Comparison of ENCODE assay signal across 8 mouse cellular contexts in the genomic region with DNA sequence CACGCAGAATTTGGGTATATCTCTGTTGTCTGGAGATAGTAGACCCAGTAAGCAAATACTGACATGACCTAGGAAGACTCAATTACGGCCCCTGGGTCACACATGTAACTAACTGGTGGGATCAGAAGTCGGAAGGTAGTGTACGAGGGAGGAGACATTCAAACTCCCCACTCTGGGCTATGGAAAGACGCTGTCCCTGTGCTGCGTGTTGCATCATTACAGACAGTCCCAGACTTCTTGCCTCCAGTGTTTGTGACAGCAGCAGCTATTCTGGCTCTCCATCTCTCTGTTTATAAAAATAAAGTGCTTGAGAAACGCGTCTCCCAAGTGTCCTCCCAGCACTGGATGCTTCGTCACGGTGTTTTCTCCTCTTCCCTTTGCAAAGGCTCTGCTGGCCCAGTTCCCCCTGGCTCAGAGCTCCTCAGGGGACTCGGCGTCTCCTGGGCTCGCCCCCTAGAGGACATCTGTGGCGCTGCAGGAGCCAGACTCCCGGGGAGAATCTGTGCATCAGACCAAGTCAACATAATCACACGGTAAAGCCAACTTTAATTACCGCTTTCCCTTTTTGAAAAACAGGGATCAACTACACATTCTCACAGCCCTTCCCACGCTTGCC. TPM values are rescaled to one million over a fixed set of nuclear protein-coding genes. Genes with fewer than 3 reads are reported as not detected.
DNase-seq lines count a peak whose midpoint lies in the region; ATAC-seq lines count a peak whose summit lies in the region.

No protein-coding gene starts in this region.

- intact Hi-C loops in left cerebral cortex, postnatal 25 days (cut with DNase I): loop anchor here (5.0 kb wide), 1 partner anchor 99 kb away; a partner anchor contains a TSS

- WGBS in intestine, embryonic 15.5 days: 16% methylated on average over 18 of the region's 18 CpGs
- 20% methylated on average over 18 of the region's 18 CpGs for WGBS in midbrain, embryonic 10.5 days

- peak; percentile 87 for DNase-seq in embryo, embryonic 10 days (ENCODE audit: low spot score)
- peak; percentile 88 for DNase-seq in gastrocnemius, postnatal 25 days
- peak; percentile 86 to 92 for DNase-seq in left cerebral cortex, postnatal 25 days (ENCODE audit: low spot score in 2 of 2)
- DNase-seq in midbrain, embryonic 10.5 days (ENCODE audit: low spot score): peak; percentile 85
- DNase-seq in right cerebral cortex, postnatal 36 days (ENCODE audit: low spot score in 2 of 2): peak; percentile 71 to 76
- DNase-seq in urinary bladder, postnatal 4 days (ENCODE audit: low spot score in 2 of 2): peak; percentile 81 to 93

- H3K9me3 ChIP-seq in intestine, embryonic 15.5 days: no peaks in the 10 kb centered on the region
- no peaks in the 10 kb centered on the region for H3K9me3 ChIP-seq in midbrain, embryonic 10.5 days (replicated peaks)

- peak; percentile 56 for ATAC-seq in activated CD4-positive, CD25-positive, alpha-beta regulatory T cell, adult 4 months
- peak; percentile 70 for ATAC-seq in intestine, embryonic 15.5 days

- peaks cover 11% of the 10 kb centered on the region; the same call in 1 of the 2 replicates for H3K4me1 ChIP-seq in intestine, embryonic 15.5 days (replicated peaks)
- H3K4me1 ChIP-seq in midbrain, embryonic 10.5 days: peaks cover 9% of the 10 kb centered on the region

- no peaks in the 10 kb centered on the region for H3K36me3 ChIP-seq in intestine, embryonic 15.5 days
- H3K36me3 ChIP-seq in midbrain, embryonic 10.5 days: no peaks in the 10 kb centered on the region

- no peak overlapping the region for H3K9ac ChIP-seq in intestine, embryonic 15.5 days

- no peak overlapping the region for H3K4me3 ChIP-seq in intestine, embryonic 15.5 days (replicated peaks)
- H3K4me3 ChIP-seq in midbrain, embryonic 10.5 days: peak overlapping the region; percentile 33

- H3K27ac ChIP-seq in intestine, embryonic 15.5 days: no peak overlapping the region
- no peak overlapping the region for H3K27ac ChIP-seq in midbrain, embryonic 10.5 days (replicated peaks)

- peak overlapping the region; percentile 18; the same call in 1 of the 2 replicates for H3K4me2 ChIP-seq in intestine, embryonic 15.5 days (replicated peaks)

- H3K27me3 ChIP-seq in intestine, embryonic 15.5 days (replicated peaks): no peaks in the 10 kb centered on the region
- no peaks in the 10 kb centered on the region for H3K27me3 ChIP-seq in midbrain, embryonic 10.5 days (ENCODE audit: low read depth, poor library complexity, severe bottlenecking)

RNA-seq across cellular contexts. Expression of a gene that starts 18.6 kb away (rescaled TPM):
- 100 to 1,000 TPM in 1 of 2 experiments, 10 to 100 TPM in 1; 95.5 to 156 TPM for polyA plus RNA-seq in activated CD4-positive, CD25-positive, alpha-beta regulatory T cell, adult 4 months (2017; shearing (Covaris generic))
- 10 to 100 TPM; 12.8 to 15.4 TPM for total RNA-seq in gastrocnemius, postnatal 25 days (2021)
- 78.9 and 79.5 TPM in 2 replicates for polyA plus RNA-seq in intestine, embryonic 15.5 days (2015; fragmentation: Nextera tagmentation; extraction: Ambion mirVana)
- total RNA-seq in left cerebral cortex, postnatal 25 days (2021): 10 to 100 TPM; 30.5 to 30.8 TPM
- 88.1 and 103 TPM in 2 replicates for polyA plus RNA-seq in midbrain, embryonic 10.5 days (2016; fragmentation: Nextera tagmentation; extraction: Ambion mirVana)
